Mouse (Mus musculus): Measurements from ENCODE around the gene Nova1. TPM values are rescaled to one million over a fixed set of nuclear protein-coding genes. Genes with fewer than 3 reads are reported as not detected.

Gene Nova1
- polyA plus RNA-seq (2017; shearing (Covaris generic)), result not detected

- no peak for ATAC-seq
These were observed at the start of gene Nova1 for GRCm38 (mm10) chr12:46818856-46819347. Gene Nova1, minus strand, starts transcription at chr12:46818929.

GRCm38 (mm10) chr12:46819348-46820022 lies 756 bp upstream of the Nova1 start:
- ATAC-seq, result no peak

DNA sequence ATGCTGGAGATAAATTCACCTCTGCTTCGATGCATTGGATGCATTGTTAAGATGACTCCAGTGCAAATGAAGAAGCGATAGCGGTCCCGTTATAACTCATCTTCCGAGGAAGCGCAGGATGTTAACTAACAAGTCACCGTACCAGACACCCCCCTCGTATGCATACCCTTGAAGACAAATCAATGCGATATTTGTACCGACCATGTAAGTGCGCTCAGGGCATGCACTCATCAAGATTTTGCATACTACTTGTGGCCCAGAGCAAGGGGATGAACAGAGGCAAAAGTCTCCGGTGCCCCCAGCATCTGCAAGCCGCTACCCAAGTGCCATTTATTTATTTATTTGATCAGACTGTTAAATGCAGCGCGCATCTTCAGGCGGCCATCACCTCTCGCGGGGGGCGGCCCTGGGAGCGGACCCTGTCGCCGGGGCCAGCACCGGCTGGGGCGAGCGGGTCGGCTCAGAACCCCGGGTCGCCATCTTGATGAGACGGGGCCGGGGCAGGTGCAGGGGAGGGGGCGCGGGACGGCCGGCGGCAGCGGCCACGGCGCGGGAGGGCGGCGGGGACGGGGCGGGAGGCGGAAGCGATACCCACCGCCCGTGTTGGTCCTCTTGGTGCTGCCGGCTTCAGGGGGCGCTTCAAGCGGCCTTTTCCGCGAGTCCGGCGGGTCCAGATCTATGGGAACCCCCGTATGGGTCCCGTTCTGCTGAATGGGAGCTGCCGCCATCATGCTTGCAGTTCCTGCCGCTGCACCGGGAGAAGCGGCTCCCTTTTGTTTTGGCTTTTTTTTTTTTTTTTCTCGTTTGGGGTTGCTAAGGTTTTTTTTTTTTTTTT lies 491 bp downstream of the Nova1 start:
- no peak for ATAC-seq

DNA sequence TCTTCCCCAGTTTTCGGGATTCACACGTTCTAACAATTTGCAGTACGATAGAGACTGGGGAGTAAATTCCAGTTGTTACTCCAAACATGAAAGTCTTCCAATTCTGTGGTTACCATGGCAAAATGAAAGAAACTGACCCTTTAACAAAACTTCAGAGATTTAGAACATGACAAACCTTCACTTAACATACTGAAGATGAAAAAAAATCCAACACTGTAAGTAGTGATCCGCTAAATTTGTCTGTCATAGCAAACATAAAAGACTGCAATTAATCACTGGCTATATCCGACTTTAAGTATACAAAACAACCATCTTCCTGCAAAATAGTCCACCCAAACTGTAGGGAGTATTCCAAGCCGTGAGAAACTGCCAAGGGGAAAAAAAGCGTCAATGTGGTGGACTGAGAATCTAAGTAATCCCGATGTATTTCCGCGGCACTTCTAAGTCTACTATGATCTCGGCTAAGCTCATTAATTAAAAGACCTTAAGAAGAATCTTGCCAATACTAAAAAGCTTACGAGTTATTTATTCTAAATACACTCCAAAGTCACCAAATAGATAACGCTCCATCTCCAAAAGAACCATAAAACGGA lies 1.4 kb downstream of the Nova1 start:
- no peak for ATAC-seq

GRCm38 (mm10) chr12:46816291-46816690 lies 2.4 kb downstream of the Nova1 start:
- ATAC-seq, result no peak

- ATAC-seq, result no peak
These were observed 3.0 kb downstream of the Nova1 start for GRCm38 (mm10) chr12:46815697-46816096.

GRCm38 (mm10) chr12:46814820-46815219 lies 3.9 kb downstream of the Nova1 start:
- ATAC-seq, result no peak

DNA sequence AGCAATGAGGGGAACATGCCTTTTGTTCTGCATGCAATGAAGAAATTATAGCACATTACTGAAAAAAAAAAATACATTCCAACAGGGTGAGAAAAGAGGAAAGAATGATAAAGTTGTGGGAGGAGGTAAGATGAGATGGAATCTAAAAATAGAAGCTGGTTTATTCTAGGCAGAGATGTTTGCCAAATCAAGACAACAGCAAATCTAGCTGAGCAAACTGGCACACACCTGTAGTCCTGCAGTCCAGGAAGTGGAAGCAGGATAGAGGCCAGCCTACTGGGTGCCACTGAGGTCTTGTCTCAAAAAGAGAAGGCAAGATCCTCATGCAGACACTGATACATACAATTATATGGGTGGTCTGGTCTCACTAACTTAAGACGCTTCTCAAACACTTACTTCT lies 17.4 kb downstream of the Nova1 start:
- no peak for ATAC-seq

DNA sequence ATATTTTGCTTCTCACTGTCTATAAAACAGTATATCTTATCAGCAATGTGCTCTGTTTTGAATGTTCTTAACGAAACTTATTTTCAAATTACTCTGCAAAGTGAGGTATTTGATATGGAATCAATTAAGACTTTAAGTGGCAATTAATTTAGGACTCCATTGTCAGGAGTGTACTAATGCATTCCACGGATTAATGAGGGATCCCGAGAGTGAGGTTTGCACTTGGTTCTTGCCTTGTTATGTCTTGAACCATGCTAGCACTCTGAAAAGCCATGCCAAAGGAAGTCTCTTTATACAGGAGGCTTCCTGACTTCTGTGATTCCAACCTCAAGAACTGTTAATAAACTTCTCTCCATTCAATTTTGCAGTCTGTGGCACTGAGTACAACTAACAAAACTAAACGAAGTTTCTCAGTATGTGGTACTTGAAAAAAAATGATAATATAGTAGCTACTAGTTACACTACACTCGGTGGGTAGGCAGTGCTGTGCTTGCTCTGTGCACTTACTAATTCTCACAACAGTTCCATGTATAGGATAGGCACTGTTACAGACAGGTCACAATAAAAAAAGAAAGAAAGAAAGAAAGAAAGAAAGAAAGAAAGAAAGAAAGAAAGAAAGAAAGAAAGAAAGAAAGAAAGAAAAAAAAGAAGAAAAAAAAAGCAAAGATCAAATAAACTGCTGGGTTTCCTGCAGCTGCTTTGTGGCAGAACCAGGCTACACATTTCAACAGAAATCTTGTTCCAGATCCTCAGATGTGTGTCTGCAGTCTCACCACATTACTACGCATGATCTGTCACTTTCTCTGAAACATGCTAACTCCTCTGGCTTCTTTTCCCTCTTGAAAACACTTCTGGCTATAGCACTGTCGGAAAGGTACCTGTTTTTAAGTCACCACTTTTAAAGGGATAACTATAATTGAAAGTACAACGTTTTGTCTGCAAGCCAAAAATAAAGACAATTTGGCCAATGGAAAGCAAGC lies 36.1 kb downstream of the Nova1 start:
- ATAC-seq, result no peak

- no peak for ATAC-seq
These were observed 37.2 kb downstream of the Nova1 start for GRCm38 (mm10) chr12:46781481-46781880.

DNA sequence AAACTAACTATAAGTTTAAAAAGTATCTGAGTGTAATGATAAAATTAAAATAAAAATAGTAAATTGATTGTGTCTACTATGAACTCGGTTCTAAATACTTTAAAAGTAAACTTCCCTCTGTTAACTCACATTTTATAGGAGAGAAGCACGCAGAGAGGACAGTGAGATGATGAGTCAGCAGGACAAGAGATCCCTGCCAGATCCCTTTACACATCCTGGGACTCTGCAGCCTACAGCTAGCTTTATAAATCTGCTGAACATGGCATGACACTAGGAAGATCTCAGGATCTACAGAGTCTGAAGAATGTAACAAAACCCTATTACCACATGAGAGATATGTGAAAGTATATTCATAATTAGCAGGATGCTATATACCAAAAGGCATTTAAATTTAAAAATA lies 37.7 kb downstream of the Nova1 start:
- no peak for ATAC-seq

DNA sequence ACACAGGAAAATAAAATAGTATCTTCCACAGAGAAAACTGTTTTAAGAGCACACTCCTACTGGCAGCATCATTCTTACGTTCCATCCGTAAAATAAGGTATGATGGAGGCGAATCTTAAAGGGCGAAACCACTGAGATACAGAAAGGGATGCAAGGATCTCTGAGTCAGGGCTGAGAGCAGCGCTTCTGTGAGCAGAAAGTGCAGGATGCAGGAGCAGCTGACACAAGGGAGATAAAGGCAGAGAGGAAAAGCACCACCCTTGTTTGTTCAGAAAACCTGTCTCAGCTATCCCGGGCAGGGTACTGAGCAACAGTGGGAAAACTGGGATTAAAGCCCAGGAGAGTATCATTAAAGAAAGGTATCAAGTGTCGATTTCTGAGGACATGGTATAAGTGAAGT lies 59.3 kb downstream of the Nova1 start:
- no peak for ATAC-seq

- ATAC-seq, result no peak
These were observed 64.3 kb downstream of the Nova1 start for GRCm38 (mm10) chr12:46754325-46754848.

DNA sequence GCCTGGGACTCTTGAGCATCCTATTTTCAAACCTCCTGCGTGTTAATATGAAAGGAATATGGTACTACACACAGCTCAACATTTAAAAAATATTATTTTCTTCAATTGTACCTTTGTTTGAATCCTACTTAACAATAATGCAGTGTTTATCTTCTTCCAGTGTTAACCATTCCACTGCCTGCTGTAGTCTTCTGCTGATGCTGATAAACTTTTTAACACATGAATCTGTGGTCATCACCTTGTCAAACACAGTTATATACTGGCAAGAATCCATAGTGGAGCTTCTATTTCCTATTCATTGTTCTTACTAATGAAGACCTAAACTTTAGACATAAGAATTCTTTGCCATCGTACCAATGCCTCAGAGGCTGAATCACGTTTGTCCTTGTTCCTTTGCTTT lies 65.6 kb downstream of the Nova1 start:
- no peak for ATAC-seq

- ATAC-seq, result no peak
These were observed 85.5 kb downstream of the Nova1 start for GRCm38 (mm10) chr12:46733261-46733660.

- no peak for ATAC-seq
These were observed 86.8 kb downstream of the Nova1 start for GRCm38 (mm10) chr12:46731943-46732342.

DNA sequence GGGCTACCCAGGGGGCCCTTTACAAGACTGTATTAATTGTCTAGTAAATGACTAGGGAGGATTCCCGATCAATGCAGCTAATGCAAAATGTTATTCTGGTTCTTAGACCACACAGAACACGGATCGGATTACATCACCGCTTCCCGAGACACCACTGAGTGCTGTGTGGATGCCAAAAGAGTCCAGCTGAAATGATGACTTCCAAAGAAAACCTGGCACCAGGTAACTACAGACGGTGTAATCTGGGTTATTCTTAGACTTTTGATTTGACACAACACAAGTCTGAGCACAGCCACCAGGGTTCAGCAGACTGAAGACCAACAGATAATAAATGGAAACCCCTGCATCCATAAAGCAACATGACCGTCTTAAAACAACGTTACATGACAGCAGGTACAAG lies 96.8 kb downstream of the Nova1 start:
- ATAC-seq, result no peak

DNA sequence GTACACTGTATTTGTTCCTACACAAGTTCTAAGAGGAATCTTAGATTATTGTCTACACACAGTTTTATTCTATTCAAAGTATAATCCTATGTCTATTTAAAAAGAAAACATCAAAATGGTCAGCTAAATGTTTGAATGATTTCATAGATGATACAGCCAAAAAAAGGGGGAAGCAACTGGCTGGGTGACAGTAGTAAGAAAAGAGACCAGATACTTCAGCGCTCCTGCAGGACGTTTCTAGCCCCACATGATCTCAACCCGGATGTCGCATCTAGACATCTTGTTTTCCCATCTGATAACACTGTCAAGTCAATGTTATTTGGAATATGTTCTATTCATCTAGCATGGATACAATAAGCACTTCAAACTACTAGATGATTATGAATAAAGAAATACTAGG lies 99.7 kb downstream of the Nova1 start:
- ATAC-seq, result no peak

GRCm38 (mm10) chr12:46710094-46710493 lies 108.6 kb downstream of the Nova1 start:
- no peak for ATAC-seq

DNA sequence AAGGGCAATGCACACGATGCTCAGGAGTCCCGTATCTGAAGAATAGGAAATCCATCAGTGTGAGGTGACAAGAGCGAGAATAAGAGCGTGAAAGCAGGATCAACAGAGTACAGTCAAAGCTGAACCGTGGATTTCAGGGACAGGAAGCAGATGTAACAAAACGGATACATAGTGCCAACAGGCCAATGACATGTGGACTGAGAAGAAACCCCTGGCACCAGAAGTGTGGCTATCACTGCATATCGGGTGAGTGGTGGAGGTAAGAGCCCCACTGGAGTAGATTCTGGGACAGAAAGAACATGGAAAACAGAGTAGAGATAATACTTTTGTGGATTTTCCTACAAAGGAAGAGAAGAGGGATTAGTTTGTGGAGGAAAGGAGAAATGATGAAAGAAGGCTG lies 109.3 kb downstream of the Nova1 start:
- ATAC-seq, result no peak

DNA sequence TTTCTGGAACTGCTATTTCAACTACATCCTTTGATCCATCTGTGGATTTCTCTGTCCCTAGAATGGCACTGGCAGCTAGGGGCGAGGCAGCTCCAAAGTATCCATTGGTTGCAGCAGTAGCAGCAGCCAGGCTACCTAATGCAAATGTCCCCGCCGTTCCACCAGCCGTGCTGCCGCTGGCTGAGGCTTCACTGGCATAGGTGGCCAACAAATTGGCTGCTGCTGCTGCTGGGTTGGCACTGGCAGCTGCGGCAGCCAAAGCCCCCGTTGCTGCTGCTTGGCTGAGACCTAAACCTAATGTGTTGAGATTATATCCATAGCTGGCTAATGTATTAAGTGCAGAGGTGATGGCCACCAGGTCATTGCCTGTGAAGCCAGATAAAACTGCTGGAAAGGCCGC lies 118.5 kb downstream of the Nova1 start:
- ATAC-seq, result no peak

DNA sequence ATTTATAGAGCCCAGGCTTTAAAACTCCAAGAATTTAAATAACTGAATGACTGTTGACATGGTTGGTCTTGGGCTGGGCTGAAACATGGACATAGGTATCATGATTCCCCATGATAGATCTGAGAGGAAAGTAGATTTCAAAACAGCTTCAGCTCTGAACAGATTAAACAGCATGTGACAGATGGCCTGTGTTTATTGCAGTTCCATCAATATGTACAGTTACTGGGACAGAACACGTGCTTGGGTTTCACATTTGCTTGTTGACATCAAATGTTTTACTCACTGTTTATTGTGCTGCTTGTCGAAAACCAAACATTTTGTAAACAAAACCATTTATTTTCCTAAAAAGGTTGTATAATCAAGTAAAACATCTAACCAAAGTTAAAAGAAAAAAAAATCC lies 142.4 kb downstream of the Nova1 start:
- no peak for ATAC-seq

Data from activated CD4-positive, CD25-positive, alpha-beta regulatory T cell, adult 4 months (primary cell).